Mouse (Mus musculus) liver, embryonic 14.5 days (tissue): ENCODE results near the gene Ubtf.

Experiments
- CTCF ChIP-seq: IDR thresholded peaks from 2 replicates; pipeline ENCODE4 v1.5.1; 2016; ENCODE audit warnings: antibody characterized with exemption, low read depth, control low read depth
- EP300 ChIP-seq: IDR thresholded peaks from 2 replicates; pipeline ENCODE4 v1.6.1; 2016; ENCODE audit warnings: antibody characterized with exemption, low read depth

DNA sequence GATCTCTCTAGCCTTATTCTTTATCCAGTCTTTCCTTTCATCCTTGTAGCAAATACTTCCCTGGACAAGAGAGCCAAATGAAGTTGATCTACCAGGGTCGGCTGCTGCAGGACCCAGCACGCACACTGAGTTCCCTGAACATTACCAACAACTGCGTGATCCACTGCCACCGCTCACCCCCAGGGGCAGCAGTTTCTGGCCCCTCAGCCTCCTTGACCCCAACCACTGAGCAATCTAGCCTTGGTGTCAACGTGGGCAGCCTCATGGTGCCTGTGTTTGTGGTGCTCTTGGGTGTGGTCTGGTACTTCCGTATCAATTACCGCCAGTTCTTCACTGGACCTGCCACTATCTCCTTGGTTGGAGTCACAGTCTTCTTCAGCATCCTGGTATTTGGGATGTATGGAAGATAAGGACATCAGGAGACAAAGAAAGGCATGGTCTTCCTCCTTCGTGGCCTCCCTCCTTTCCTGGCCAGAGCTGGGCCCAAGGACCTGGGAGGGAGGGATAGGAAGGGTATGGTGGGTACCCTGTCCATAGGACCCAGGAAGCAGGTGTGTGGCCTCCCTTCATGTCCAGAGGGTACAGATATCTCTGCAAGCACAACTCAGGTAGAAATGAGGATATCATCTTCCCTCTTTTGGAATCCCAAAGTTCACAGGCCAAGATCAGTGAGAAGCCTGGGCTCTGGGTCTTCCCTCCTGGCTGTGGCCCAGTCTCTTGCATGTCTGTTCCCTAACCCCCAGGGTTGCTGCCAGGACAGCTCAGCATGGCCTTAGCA is 31.3 kb downstream of the Ubtf start:
- TF ChIP-seq CTCF (no peak; the same call in 1 of the 2 replicates), EP300 (peak; percentile 59)
